In the genomic region with DNA sequence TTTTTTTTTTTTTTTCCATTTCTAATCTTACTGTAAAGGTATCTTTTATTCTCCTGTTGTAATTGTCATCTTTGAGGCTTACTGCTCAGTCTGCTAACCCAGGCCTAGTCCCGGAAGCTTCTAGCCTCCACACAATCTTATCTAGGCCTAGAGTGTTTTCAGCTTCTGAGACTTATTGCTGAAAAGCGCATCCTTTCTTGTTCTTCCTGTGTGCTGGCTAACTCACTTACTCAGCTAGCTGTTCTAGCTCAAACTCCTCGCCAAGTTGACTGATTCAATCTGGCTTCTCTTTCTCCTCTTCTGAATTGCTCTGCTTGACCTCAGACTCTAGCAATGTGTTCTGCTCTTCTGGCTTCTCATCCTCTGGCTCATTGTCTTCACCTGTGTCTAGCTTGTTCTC, we compare ENCODE assay signal across 11 mouse cellular contexts. TPM values are rescaled to one million over a fixed set of nuclear protein-coding genes. Genes with fewer than 3 reads are reported as not detected.
DNase-seq lines count a peak whose midpoint lies in the region; ATAC-seq and TF ChIP-seq lines count a peak whose summit lies in the region.
"Had no signal": no experiment of that assay in that cellular context is flagged by ENCODE, and none has a peak within 500 bp of the region (broad histone marks: within the 10 kb centered on the region; RNA-seq: fewer than 3 reads in every experiment).

No protein-coding gene starts in this region.

- no peak for TF ChIP-seq CTCF in gastrocnemius, adult 2 months (IDR thresholded peaks at IDR 0.05)
- no peak for TF ChIP-seq CTCF in embryonic fibroblast, embryonic 13.5 days (IDR thresholded peaks at IDR 0.05; ENCODE audit: borderline replicate concordance, insufficient read depth, low read length)

- intact Hi-C loops in gastrocnemius, adult 2 months (cut with DNase I): loop anchor here (2.0 kb wide), 2 partner anchors 155 to 215 kb away; no protein-coding TSS in a partner anchor

- H3K36me3 ChIP-seq in lung, embryonic 16.5 days (ENCODE audit: control insufficient read depth, insufficient read depth, low read length): peaks cover 8% of the 10 kb centered on the region
- peaks cover 8% of the 10 kb centered on the region; the same call in 1 of the 2 replicates for H3K36me3 ChIP-seq in stomach, embryonic 14.5 days (ENCODE audit: control insufficient read depth, insufficient read depth, low read length)
- H3K36me3 ChIP-seq: embryonic facial prominence, embryonic 15.5 days had no signal

- H3K9ac ChIP-seq in lung, embryonic 16.5 days (ENCODE audit: low read length): no peak overlapping the region
- H3K9ac ChIP-seq in stomach, embryonic 14.5 days (replicated peaks; ENCODE audit: low read depth, low read length): no peak overlapping the region

- H3K4me3 ChIP-seq in gastrocnemius, adult 2 months: peak overlapping the region; percentile 99; the same call in 1 of the 2 replicates
- H3K4me3 ChIP-seq in lung, embryonic 16.5 days (ENCODE audit: low read length): no peak overlapping the region
- H3K4me3 ChIP-seq in embryonic fibroblast, embryonic 13.5 days (ENCODE audit: insufficient read depth, low read length): peak overlapping the region; percentile 49
- H3K4me3 ChIP-seq in stomach, embryonic 14.5 days (ENCODE audit: low read depth, low read length): no peak overlapping the region

- H3K4me1 ChIP-seq in lung, embryonic 16.5 days (replicated peaks; ENCODE audit: control insufficient read depth, insufficient read depth, low read length): peaks cover 23% of the 10 kb centered on the region
- peaks cover 15% of the 10 kb centered on the region for H3K4me1 ChIP-seq in embryonic fibroblast, embryonic 13.5 days (ENCODE audit: control insufficient read depth, insufficient read depth, low read length)
- H3K4me1 ChIP-seq in stomach, embryonic 14.5 days (ENCODE audit: control insufficient read depth, insufficient read depth, low read length): peaks cover 16% of the 10 kb centered on the region

- DNase-seq in gastrocnemius, adult 2 months: no peak
- DNase-seq in gastrocnemius, postnatal 10 days: no peak
- no peak for DNase-seq in lung, postnatal 25 days (ENCODE audit: low spot score)
- DNase-seq in right cerebral cortex, postnatal 25 days: no peak
- DNase-seq in gastrocnemius, postnatal 4 days (ENCODE audit: low spot score in 2 of 2): no peak
- DNase-seq: lung, adult 2 months had no signal

- ATAC-seq in lung, embryonic 16.5 days (ENCODE audit: low read depth): no peak
- ATAC-seq in stomach, embryonic 14.5 days (ENCODE audit: insufficient number of reproducible peaks, insufficient read depth, low FRiP score, low read depth): no peak

- TF ChIP-seq POLR2A in embryonic fibroblast, embryonic 13.5 days (IDR thresholded peaks at IDR 0.05; ENCODE audit: low read depth, low read length): no peak; the same call in 1 of the 2 replicates

- H3K4me2 ChIP-seq in lung, embryonic 16.5 days (ENCODE audit: low read depth, low read length): peak overlapping the region; percentile 2; the same call in 1 of the 2 replicates
- H3K4me2 ChIP-seq in stomach, embryonic 14.5 days (replicated peaks; ENCODE audit: low read depth, low read length): peak overlapping the region; percentile 26; the same call in 1 of the 2 replicates

- H3K27me3 ChIP-seq in lung, embryonic 16.5 days (ENCODE audit: control insufficient read depth, insufficient read depth, low read depth, low read length): no peaks in the 10 kb centered on the region
- no peaks in the 10 kb centered on the region for H3K27me3 ChIP-seq in stomach, embryonic 14.5 days (ENCODE audit: control insufficient read depth, insufficient read depth, low read length)
- H3K27me3 ChIP-seq: embryonic facial prominence, embryonic 15.5 days; hindbrain, embryonic 13.5 days had no signal

- H3K27ac ChIP-seq in gastrocnemius, adult 2 months: no peak overlapping the region
- H3K27ac ChIP-seq in lung, embryonic 16.5 days (ENCODE audit: low read length): no peak overlapping the region
- H3K27ac ChIP-seq in embryonic fibroblast, embryonic 13.5 days (ENCODE audit: insufficient read depth, low read length): peak overlapping the region; percentile 55; the same call in 1 of the 2 replicates
- no peak overlapping the region for H3K27ac ChIP-seq in stomach, embryonic 14.5 days (ENCODE audit: low read length)
- H3K27ac ChIP-seq: embryonic facial prominence, embryonic 15.5 days; hindbrain, embryonic 13.5 days had no signal

- 62% methylated on average over 3 of the region's 3 CpGs for WGBS in lung, embryonic 16.5 days
- WGBS in stomach, embryonic 14.5 days: 73% methylated on average over 3 of the region's 3 CpGs

- H3K9me3 ChIP-seq in lung, embryonic 16.5 days (ENCODE audit: control insufficient read depth, low read length): no peaks in the 10 kb centered on the region
- no peaks in the 10 kb centered on the region for H3K9me3 ChIP-seq in stomach, embryonic 14.5 days (ENCODE audit: control insufficient read depth, low read depth, low read length)
- H3K9me3 ChIP-seq: embryonic facial prominence, embryonic 15.5 days; hindbrain, embryonic 13.5 days had no signal

RNA-seq across cellular contexts. Expression of a gene that starts 1.4 kb away (rescaled TPM):
- total RNA-seq in gastrocnemius, adult 2 months (2021): 10 to 100 TPM; 14.2 to 17.2 TPM
- 10 to 100 TPM; 22.0 to 27.6 TPM for total RNA-seq in gastrocnemius, postnatal 10 days (2021)
- 70.1 and 72.2 TPM in 2 replicates for polyA plus RNA-seq in lung, embryonic 16.5 days (2015; fragmentation: Nextera tagmentation; extraction: Ambion mirVana)
- polyA plus RNA-seq in embryonic fibroblast, embryonic 13.5 days (2011; ENCODE audit: insufficient read length, low read depth, missing spikeins): 109 and 139 TPM in 2 replicates
- 64.0 and 69.3 TPM in 2 replicates for polyA plus RNA-seq in stomach, embryonic 14.5 days (2014; fragmentation: Nextera tagmentation; extraction: Ambion mirVana)
- 10 to 100 TPM; 27.6 to 28.5 TPM for total RNA-seq in gastrocnemius, postnatal 4 days (2021)

Comparison
In these comparisons a context has a peak if more than half of its experiments do, and no peak if none do; other contexts are left out.
1. H3K4me3 ChIP-seq: peak in gastrocnemius, adult 2 months (single experiment) and embryonic fibroblast, embryonic 13.5 days (single experiment); none in lung, embryonic 16.5 days (single experiment) and stomach, embryonic 14.5 days (single experiment).